Mouse (Mus musculus) neural tube, embryonic 15.5 days (tissue): Measurements from ENCODE around the gene Ccdc78. TPM values are rescaled to one million over a fixed set of nuclear protein-coding genes. Genes with fewer than 3 reads are reported as not detected.

Experiments
- ATAC-seq: fragments of 200-750 bp; cut with Nextera tagmentation; 2 replicates; pipeline ENCODE4 v1.8.0; 2017; ENCODE audit warnings: mild to moderate bottlenecking, moderate TSS enrichment, moderate library complexity; ENCODE audit not compliant: low FRiP score
- H3K27ac ChIP-seq: fragments of 300-500 bp; sonication (generic); replicated peaks from 2 replicates; pipeline ENCODE4 v1.5.1; 2015; ENCODE audit warnings: mild to moderate bottlenecking, inconsistent platforms
- H3K27me3 ChIP-seq: fragments of 300-500 bp; sonication (generic); replicated peaks from 2 replicates; pipeline ENCODE4 v1.6.1; 2015; ENCODE audit warnings: inconsistent platforms
- H3K36me3 ChIP-seq: fragments of 300-500 bp; sonication (generic); 2 replicates; pipeline ENCODE4 v1.6.1; 2015; ENCODE audit warnings: inconsistent platforms
- H3K4me1 ChIP-seq: fragments of 300-500 bp; sonication (generic); 2 replicates; pipeline ENCODE4 v1.6.1; 2015; ENCODE audit warnings: inconsistent platforms
- H3K4me2 ChIP-seq: fragments of 300-500 bp; sonication (generic); 2 replicates; pipeline ENCODE4 v1.6.1; 2015; ENCODE audit warnings: inconsistent platforms, mild to moderate bottlenecking, moderate library complexity
- H3K4me3 ChIP-seq: fragments of 300-500 bp; sonication (generic); replicated peaks from 2 replicates; pipeline ENCODE4 v1.5.1; 2015; ENCODE audit warnings: mild to moderate bottlenecking, inconsistent platforms
- H3K9ac ChIP-seq: fragments of 300-500 bp; sonication (generic); replicated peaks from 2 replicates; pipeline ENCODE4 v1.6.1; 2015; ENCODE audit warnings: mild to moderate bottlenecking, inconsistent platforms
- H3K9me3 ChIP-seq: fragments of 300-500 bp; sonication (generic); replicated peaks from 2 replicates; pipeline ENCODE4 v1.6.1; 2016; ENCODE audit warnings: inconsistent platforms
- WGBS: fragments of 180-500 bp; shearing (Covaris S2); methylation state at CpG from one replicate; pipeline ENCODE4 v1.1.7; 2015; ENCODE audit warnings: mixed read lengths; 5-methylcytosine and 5-hydroxymethylcytosine counted together
- polyA plus RNA-seq: library from polyadenylated mRNA; unstranded; fragments of >200 nt; fragmentation: Nextera tagmentation; extraction: Ambion mirVana; gene quantifications from 2 replicates; pipeline ENCODE4 v1.2.1, GENCODE M21; 2015

The Ccdc78 gene
- polyA plus RNA-seq, 1 experiment from 2014 or later = 0.41 TPM

- peak overlapping the region; percentile 77 for H3K9ac ChIP-seq
- ATAC-seq = no peak
- H3K9me3 ChIP-seq = no peaks in the 10 kb centered on the region
- H3K27me3 ChIP-seq = no peaks in the 10 kb centered on the region
- peak overlapping the region; percentile 98 for H3K4me2 ChIP-seq
- H3K36me3 ChIP-seq = peaks cover 43% of the 10 kb centered on the region
- H3K4me1 ChIP-seq = peaks cover 85% of the 10 kb centered on the region
- peak overlapping the region; percentile 94 for H3K27ac ChIP-seq
- H3K4me3 ChIP-seq = peak overlapping the region; percentile 65
- WGBS = 34% methylated on average over 8 of the region's 8 CpGs
Observed at GRCm38 (mm10) chr17:25829558-25830017, 43.2 kb downstream of the Ccdc78 start.

- no peak for ATAC-seq
Observed at GRCm38 (mm10) chr17:25830200-25830753, 43.9 kb downstream of the Ccdc78 start.

GRCm38 (mm10) chr17:25830806-25831431, 44.5 kb downstream of the Ccdc78 start:
- WGBS = 86% methylated on average over 14 of the region's 14 CpGs
- Histone ChIP-seq H3K4me3 (peak overlapping the region; percentile 92), H3K9ac (0 out of 2 replicates have a peak overlapping the region, but pooled peaks have one; percentile 92)

More at GRCm38 (mm10) chr17:25830200-25830753, 43.9 kb downstream of the Ccdc78 start:
- Histone ChIP-seq H3K9me3 (no peaks in the 10 kb centered on the region), H3K27me3 (no peaks in the 10 kb centered on the region), H3K36me3 (peaks cover 46% of the 10 kb centered on the region), H3K27ac (no peak overlapping the region), H3K4me3 (peak overlapping the region; percentile 92), H3K4me1 (peaks cover 85% of the 10 kb centered on the region), H3K9ac (peak overlapping the region; percentile 77; the same call in 1 of the 2 replicates), H3K4me2 (peak overlapping the region; percentile 98)
- WGBS = 85% methylated on average over 4 of the region's 4 CpGs

GRCm38 (mm10) chr17:25831451-25832281, 45.3 kb downstream of the Ccdc78 start:
- H3K27me3 ChIP-seq = no peaks in the 10 kb centered on the region
- peaks cover 85% of the 10 kb centered on the region for H3K4me1 ChIP-seq
- H3K4me3 ChIP-seq = peak overlapping the region; percentile 92
- peaks cover 41% of the 10 kb centered on the region for H3K36me3 ChIP-seq
- H3K9ac ChIP-seq = peak overlapping the region; percentile 92
- H3K9me3 ChIP-seq = no peaks in the 10 kb centered on the region
- no peak for ATAC-seq
- WGBS = 57% methylated on average over 21 of the region's 21 CpGs
- peak overlapping the region; percentile 99 for H3K27ac ChIP-seq
- peak overlapping the region; percentile 98 for H3K4me2 ChIP-seq

More at GRCm38 (mm10) chr17:25830806-25831431, 44.5 kb downstream of the Ccdc78 start:
- no peak for ATAC-seq
- H3K36me3 ChIP-seq = peaks cover 48% of the 10 kb centered on the region
- no peaks in the 10 kb centered on the region for H3K27me3 ChIP-seq
- no peak overlapping the region for H3K27ac ChIP-seq
- peaks cover 85% of the 10 kb centered on the region for H3K4me1 ChIP-seq
- H3K9me3 ChIP-seq = no peaks in the 10 kb centered on the region
- peak overlapping the region; percentile 98 for H3K4me2 ChIP-seq

GRCm38 (mm10) chr17:25832436-25833290, 46.3 kb downstream of the Ccdc78 start:
- H3K36me3 ChIP-seq = peaks cover 31% of the 10 kb centered on the region
- H3K4me2 ChIP-seq = peak overlapping the region; percentile 98
- peak; percentile 91 for ATAC-seq
- H3K9ac ChIP-seq = peak overlapping the region; percentile 92
- peak overlapping the region; percentile 99 for H3K27ac ChIP-seq
- peaks cover 85% of the 10 kb centered on the region for H3K4me1 ChIP-seq
- no peaks in the 10 kb centered on the region for H3K27me3 ChIP-seq
- 0% methylated on average over 71 of the region's 77 CpGs for WGBS
- H3K9me3 ChIP-seq = no peaks in the 10 kb centered on the region
- peak overlapping the region; percentile 92 for H3K4me3 ChIP-seq

- Histone ChIP-seq H3K4me2 (peak within 1 kb of the TSS; percentile 98), H3K4me1 (peaks cover 85% of the 10 kb centered on the region), H3K9ac (peak within 1 kb of the TSS; percentile 92), H3K36me3 (peaks cover 32% of the 10 kb centered on the region), H3K27ac (peak within 1 kb of the TSS; percentile 99), H3K9me3 (no peaks in the 10 kb centered on the region), H3K4me3 (peak within 1 kb of the TSS; percentile 92), H3K27me3 (no peaks in the 10 kb centered on the region)
- peak; percentile 54 for ATAC-seq
- WGBS = 0% methylated on average over 24 of the region's 24 CpGs
Observed at GRCm38 (mm10) chr17:25833291-25833663, 46.9 kb downstream of the Ccdc78 start, which contains the start of gene Stub1. Stub1 (minus strand) TSS chr17:25833404.

GRCm38 (mm10) chr17:25833961-25834594, 47.7 kb downstream of the Ccdc78 start:
- 49% methylated on average over 6 of the region's 6 CpGs for WGBS
- Histone ChIP-seq H3K27ac (peak overlapping the region; percentile 99), H3K4me3 (peak overlapping the region; percentile 92), H3K4me2 (peak overlapping the region; percentile 98), H3K9ac (peak overlapping the region; percentile 92), H3K9me3 (no peaks in the 10 kb centered on the region), H3K27me3 (no peaks in the 10 kb centered on the region), H3K36me3 (peaks cover 38% of the 10 kb centered on the region), H3K4me1 (peaks cover 86% of the 10 kb centered on the region)
- ATAC-seq = no peak

- no peaks in the 10 kb centered on the region for H3K9me3 ChIP-seq
- peaks cover 82% of the 10 kb centered on the region for H3K4me1 ChIP-seq
- 90% methylated on average over 12 of the region's 12 CpGs for WGBS
- peak overlapping the region; percentile 99 for H3K27ac ChIP-seq
- H3K36me3 ChIP-seq = peaks cover 44% of the 10 kb centered on the region
- H3K9ac ChIP-seq = peak overlapping the region; percentile 92
- peak overlapping the region; percentile 92 for H3K4me3 ChIP-seq
- H3K4me2 ChIP-seq = peak overlapping the region; percentile 98
- H3K27me3 ChIP-seq = no peaks in the 10 kb centered on the region
- ATAC-seq = no peak
Observed at GRCm38 (mm10) chr17:25834595-25835222, 48.3 kb downstream of the Ccdc78 start.

GRCm38 (mm10) chr17:25835301-25835700, 48.9 kb downstream of the Ccdc78 start:
- 0 out of 2 replicates have a peak overlapping the region, but pooled peaks have one; percentile 13 for H3K27ac ChIP-seq
- peak overlapping the region; percentile 98 for H3K4me2 ChIP-seq
- ATAC-seq = no peak
- peaks cover 44% of the 10 kb centered on the region for H3K36me3 ChIP-seq
- H3K4me1 ChIP-seq = peaks cover 76% of the 10 kb centered on the region
- 94% methylated on average over 7 of the region's 7 CpGs for WGBS
- H3K9me3 ChIP-seq = no peaks in the 10 kb centered on the region
- H3K27me3 ChIP-seq = no peaks in the 10 kb centered on the region
- H3K4me3 ChIP-seq = peak overlapping the region; percentile 58; the same call in 1 of the 2 replicates
- peak overlapping the region; percentile 92; the same call in 1 of the 2 replicates for H3K9ac ChIP-seq

- ATAC-seq = no peak
- Histone ChIP-seq H3K27me3 (no peaks in the 10 kb centered on the region), H3K4me3 (peak overlapping the region; percentile 58; the same call in 1 of the 2 replicates), H3K4me2 (peak overlapping the region; percentile 98), H3K9me3 (no peaks in the 10 kb centered on the region), H3K36me3 (peaks cover 44% of the 10 kb centered on the region), H3K27ac (no peak overlapping the region), H3K9ac (peak overlapping the region; percentile 92), H3K4me1 (peaks cover 73% of the 10 kb centered on the region)
- WGBS = 94% methylated on average over 16 of the region's 16 CpGs
Observed at GRCm38 (mm10) chr17:25835816-25836215, 49.4 kb downstream of the Ccdc78 start.
